Mouse (Mus musculus) liver, postnatal 0 days (tissue): ENCODE measurements around the gene Dad1.

Experiments used
- CTCF ChIP-seq: sonication (generic); IDR thresholded peaks from 2 replicates; pipeline ENCODE4 v1.5.1; 2016; ENCODE audit warnings: antibody characterized with exemption, low read depth
- EP300 ChIP-seq: IDR thresholded peaks from 2 replicates; pipeline ENCODE4 v1.6.1; 2016; ENCODE audit warnings: antibody characterized with exemption, low read depth, mild to moderate bottlenecking

- TF ChIP-seq CTCF (no peak), EP300 (no peak)
Observed at GRCm38 (mm10) chr14:54200363-54200762, 53.5 kb downstream of the Dad1 start.
